Mouse (Mus musculus): ENCODE results near the gene Wfikkn1. TPM values are rescaled to one million over a fixed set of nuclear protein-coding genes. Genes with fewer than 3 reads are reported as not detected.

The Wfikkn1 gene
- polyA plus RNA-seq, 1 experiment from 2014 or later = 1.1 TPM

Small RNAs within 50 kb of the gene (microRNA-seq; reads per million reads assigned to microRNA genes)
- gene Mir3082 = 0.57 reads per million

Other genes with a start within 250 kb of the Wfikkn1 start
- 0.77 and 1.3 TPM in 2 replicates for gene Gng13, start 163.7 kb downstream of the Wfikkn1 start, polyA plus RNA-seq (2014; fragmentation: Nextera tagmentation; extraction: Ambion mirVana)
- 15.0 and 17.3 TPM in 2 replicates for gene Chtf18, start 153.4 kb downstream of the Wfikkn1 start, polyA plus RNA-seq (2014; fragmentation: Nextera tagmentation; extraction: Ambion mirVana)
- gene Rpusd1, start 153.2 kb downstream of the Wfikkn1 start, polyA plus RNA-seq (2014; fragmentation: Nextera tagmentation; extraction: Ambion mirVana) = 16.0 and 19.8 TPM in 2 replicates
- not detected in 2 replicates for gene Mslnl, start 144.8 kb downstream of the Wfikkn1 start, polyA plus RNA-seq (2014; fragmentation: Nextera tagmentation; extraction: Ambion mirVana)
- gene Msln, start 126.5 kb downstream of the Wfikkn1 start, polyA plus RNA-seq (2014; fragmentation: Nextera tagmentation; extraction: Ambion mirVana) = not detected in 2 replicates
- 22.2 and 23.4 TPM in 2 replicates for gene Narfl, start 107.1 kb downstream of the Wfikkn1 start, polyA plus RNA-seq (2014; fragmentation: Nextera tagmentation; extraction: Ambion mirVana)
- 76.4 and 77.1 TPM in 2 replicates for gene Haghl, start 95.2 kb downstream of the Wfikkn1 start, polyA plus RNA-seq (2014; fragmentation: Nextera tagmentation; extraction: Ambion mirVana)
- gene Ccdc78, start 94.3 kb downstream of the Wfikkn1 start, polyA plus RNA-seq (2014; fragmentation: Nextera tagmentation; extraction: Ambion mirVana) = 0.11 and 0.34 TPM in 2 replicates
- 69.1 and 71.4 TPM in 2 replicates for gene Fam173a, start 88.0 kb downstream of the Wfikkn1 start, polyA plus RNA-seq (2014; fragmentation: Nextera tagmentation; extraction: Ambion mirVana)
- not detected in 2 replicates for gene AC134908.4, start 85.2 kb downstream of the Wfikkn1 start, polyA plus RNA-seq (2014; fragmentation: Nextera tagmentation; extraction: Ambion mirVana)
- gene Metrn, start 83.7 kb downstream of the Wfikkn1 start, polyA plus RNA-seq (2014; fragmentation: Nextera tagmentation; extraction: Ambion mirVana) = 21.3 and 32.1 TPM in 2 replicates
- 11.2 and 12.0 TPM in 2 replicates for gene Fbxl16, start 71.8 kb downstream of the Wfikkn1 start, polyA plus RNA-seq (2014; fragmentation: Nextera tagmentation; extraction: Ambion mirVana)
- 23.7 and 27.4 TPM in 2 replicates for gene Wdr24, start 57.2 kb downstream of the Wfikkn1 start, polyA plus RNA-seq (2014; fragmentation: Nextera tagmentation; extraction: Ambion mirVana)
- 50.3 and 54.1 TPM in 2 replicates for gene Jmjd8, start 52.0 kb downstream of the Wfikkn1 start, polyA plus RNA-seq (2014; fragmentation: Nextera tagmentation; extraction: Ambion mirVana)
- gene Stub1, start 47.5 kb downstream of the Wfikkn1 start, polyA plus RNA-seq (2014; fragmentation: Nextera tagmentation; extraction: Ambion mirVana) = 280 and 296 TPM in 2 replicates
- 2.3 and 3.2 TPM in 2 replicates for gene Rhbdl1, start 43.6 kb downstream of the Wfikkn1 start, polyA plus RNA-seq (2014; fragmentation: Nextera tagmentation; extraction: Ambion mirVana)
- 0.63 and 1.2 TPM in 2 replicates for gene Gm20683, start 39.1 kb downstream of the Wfikkn1 start, polyA plus RNA-seq (2014; fragmentation: Nextera tagmentation; extraction: Ambion mirVana)
- 7.0 and 8.7 TPM in 2 replicates for gene Rhot2, start 36.0 kb downstream of the Wfikkn1 start, polyA plus RNA-seq (2014; fragmentation: Nextera tagmentation; extraction: Ambion mirVana)
- 15.7 and 17.8 TPM in 2 replicates for gene Wdr90, start 19.4 kb downstream of the Wfikkn1 start, polyA plus RNA-seq (2014; fragmentation: Nextera tagmentation; extraction: Ambion mirVana)
- gene Mcrip2, start 12.1 kb downstream of the Wfikkn1 start, polyA plus RNA-seq (2014; fragmentation: Nextera tagmentation; extraction: Ambion mirVana) = 6.1 and 7.0 TPM in 2 replicates
- 57.1 and 60.1 TPM in 2 replicates for gene Mettl26, start 5.8 kb downstream of the Wfikkn1 start, polyA plus RNA-seq (2014; fragmentation: Nextera tagmentation; extraction: Ambion mirVana)
- 15.0 and 15.9 TPM in 2 replicates for gene Rab40c, start 38.9 kb upstream of the Wfikkn1 start, polyA plus RNA-seq (2014; fragmentation: Nextera tagmentation; extraction: Ambion mirVana)
- gene Pigq, start 64.1 kb upstream of the Wfikkn1 start, polyA plus RNA-seq (2014; fragmentation: Nextera tagmentation; extraction: Ambion mirVana) = 47.2 and 50.9 TPM in 2 replicates
- gene Nhlrc4, start 64.1 kb upstream of the Wfikkn1 start, polyA plus RNA-seq (2014; fragmentation: Nextera tagmentation; extraction: Ambion mirVana) = 0.37 TPM in 1 of 2 replicates, not detected in the other
- gene A930017K11Rik, start 71.7 kb upstream of the Wfikkn1 start, polyA plus RNA-seq (2014; fragmentation: Nextera tagmentation; extraction: Ambion mirVana) = not detected in 2 replicates
- 19.0 and 21.5 TPM in 2 replicates for gene Capn15, start 104.9 kb upstream of the Wfikkn1 start, polyA plus RNA-seq (2014; fragmentation: Nextera tagmentation; extraction: Ambion mirVana)
- gene Rab11fip3, start 188.7 kb upstream of the Wfikkn1 start, polyA plus RNA-seq (2014; fragmentation: Nextera tagmentation; extraction: Ambion mirVana) = 18.1 and 18.2 TPM in 2 replicates
- gene Decr2, start 209.5 kb upstream of the Wfikkn1 start, polyA plus RNA-seq (2014; fragmentation: Nextera tagmentation; extraction: Ambion mirVana) = 17.0 and 18.1 TPM in 2 replicates
- 51.5 and 57.7 TPM in 2 replicates for gene Nme4, start 214.7 kb upstream of the Wfikkn1 start, polyA plus RNA-seq (2014; fragmentation: Nextera tagmentation; extraction: Ambion mirVana)
- gene Tmem8, start 232.4 kb upstream of the Wfikkn1 start, polyA plus RNA-seq (2014; fragmentation: Nextera tagmentation; extraction: Ambion mirVana) = 1.1 and 1.3 TPM in 2 replicates
- gene Mrpl28, start 242.6 kb upstream of the Wfikkn1 start, polyA plus RNA-seq (2014; fragmentation: Nextera tagmentation; extraction: Ambion mirVana) = 256 and 275 TPM in 2 replicates